Mouse (Mus musculus) kidney, postnatal 25 days (tissue): ENCODE measurements at regions not wholly inside any gene's neighbourhood (a gene's known extent, or its start where the extent isn't known, plus 50 kb on each side); places are given as distances from the start of the nearest gene placed in this dataset.
A peak's percentile ranks its signal among the peaks of the same experiment; 100 is the strongest.

Experiments used
- DNase-seq, 2 experiments: peaks; one replicate each; pipeline ENCODE4 v3.0.0; 2021; ENCODE audit warnings: mixed read lengths in 2 of 2

DNA sequence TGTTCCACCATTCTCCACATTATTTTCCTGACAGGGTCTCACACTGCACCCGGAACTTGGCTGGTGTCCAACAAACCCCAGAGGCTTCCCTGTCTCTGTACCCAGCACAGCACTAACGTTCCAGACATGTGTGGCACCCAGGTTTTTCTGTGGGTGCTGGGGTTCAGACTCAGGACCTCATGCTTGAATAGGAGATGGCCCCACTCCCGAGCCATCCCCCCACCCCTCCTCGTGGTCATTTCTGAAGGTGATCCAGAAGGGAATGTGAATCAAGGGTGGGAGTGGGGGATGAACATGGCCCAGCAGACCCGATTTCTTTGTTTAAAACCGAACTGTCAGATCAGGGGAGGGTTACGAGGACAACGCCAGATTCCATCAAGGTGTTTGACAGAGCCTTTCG lies 245.6 kb downstream of the Tbc1d1 start:
- no peak for DNase-seq

DNA sequence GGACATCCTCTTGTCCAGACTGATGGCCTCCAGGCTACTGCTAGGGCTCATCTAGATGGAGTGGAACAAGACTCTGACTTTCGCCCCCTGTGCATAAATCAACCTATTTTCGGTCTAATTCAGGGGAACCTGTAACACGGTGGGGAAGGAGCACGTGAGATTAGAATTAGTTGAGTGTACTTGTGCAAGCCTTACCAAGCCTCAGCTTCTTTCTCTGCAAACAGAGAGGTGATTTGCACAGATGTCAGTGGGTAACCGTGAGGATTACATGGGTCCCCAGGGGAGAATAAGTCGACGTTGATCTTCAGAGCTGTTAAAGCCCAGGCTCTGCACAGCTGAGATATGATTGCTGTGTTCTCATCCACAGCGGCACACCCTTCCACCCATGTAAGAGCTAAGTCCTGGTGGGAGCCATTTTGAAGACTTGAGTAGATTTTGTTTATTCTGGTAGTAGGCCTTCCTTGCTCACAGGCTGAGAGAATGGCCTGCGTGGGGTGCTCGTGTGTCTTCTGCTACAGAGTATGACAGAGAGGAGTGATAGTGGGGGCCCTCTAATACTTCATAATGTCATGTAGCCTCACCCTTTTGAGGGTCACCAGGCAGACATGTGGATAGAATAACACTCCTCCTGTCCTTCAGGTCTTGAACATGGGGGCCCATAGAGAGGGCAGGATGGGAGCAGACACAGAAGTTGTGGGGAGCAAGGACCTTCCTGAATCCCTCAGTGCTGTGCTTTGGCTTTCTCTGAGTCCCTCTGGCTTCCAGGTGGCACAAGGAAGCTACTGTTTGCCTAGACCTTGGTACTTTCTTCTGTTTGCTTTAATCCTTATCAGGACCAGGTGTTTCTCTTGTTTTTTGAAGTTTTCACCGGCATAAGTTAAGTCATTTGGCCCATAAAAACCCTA lies 247.2 kb downstream of the Tbc1d1 start:
- DNase-seq: no peak

DNA sequence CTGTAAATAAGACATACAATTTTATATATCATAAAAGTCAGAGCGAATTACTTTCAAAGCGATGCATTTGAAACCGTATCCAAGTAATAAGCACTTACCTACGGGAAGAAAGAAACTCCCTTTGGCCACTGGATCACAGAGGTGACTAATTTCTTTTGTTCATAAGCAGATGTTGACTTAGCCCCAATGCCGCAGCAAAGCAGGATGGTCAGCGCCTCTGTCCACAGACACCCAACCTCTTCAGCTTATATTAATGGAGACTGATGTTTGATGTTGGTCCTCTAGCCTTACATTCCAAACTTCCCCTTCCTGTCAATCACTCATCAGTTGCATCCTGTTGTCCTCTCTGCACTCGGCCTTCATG lies 247.9 kb downstream of the Tbc1d1 start:
- no peak for DNase-seq

DNA sequence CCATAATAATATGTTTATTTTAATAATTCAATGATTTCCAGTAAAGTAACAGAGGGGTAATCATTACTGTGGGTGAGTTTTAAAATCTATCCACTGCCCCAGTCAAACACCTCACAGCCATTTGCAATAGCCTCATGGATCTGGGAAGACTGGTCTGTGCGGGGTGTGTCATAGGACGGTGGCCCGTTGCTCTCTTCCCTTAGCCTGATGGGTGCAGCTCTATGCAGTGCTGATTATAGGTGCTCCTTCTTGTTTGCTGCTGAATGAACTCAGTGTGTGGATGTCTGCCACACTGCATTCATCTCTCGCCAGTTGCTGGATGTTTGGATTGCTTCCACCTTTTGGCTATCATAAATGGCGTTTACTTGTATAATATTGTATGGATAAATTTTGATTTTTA lies 248.4 kb downstream of the Tbc1d1 start:
- DNase-seq: no peak

DNA sequence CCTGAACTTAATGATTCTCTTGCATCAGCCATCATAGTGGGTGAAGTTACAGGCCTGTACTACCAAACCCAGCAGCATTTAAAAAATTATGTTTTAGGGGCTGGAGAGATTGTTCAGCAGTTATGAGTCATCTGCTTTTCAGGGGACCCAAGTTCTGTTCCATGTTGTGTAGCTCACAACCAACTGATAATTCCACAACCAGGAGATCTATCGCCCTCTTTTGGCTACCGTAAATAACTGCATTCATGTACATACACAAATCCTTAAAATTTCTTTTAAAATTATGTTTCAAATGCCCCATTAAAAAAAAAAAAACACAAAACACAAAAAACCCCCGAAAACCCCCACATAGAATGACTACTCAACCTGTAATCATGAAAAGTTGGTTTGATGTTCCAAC lies 252.8 kb downstream of the Tbc1d1 start:
- no peak for DNase-seq

DNA sequence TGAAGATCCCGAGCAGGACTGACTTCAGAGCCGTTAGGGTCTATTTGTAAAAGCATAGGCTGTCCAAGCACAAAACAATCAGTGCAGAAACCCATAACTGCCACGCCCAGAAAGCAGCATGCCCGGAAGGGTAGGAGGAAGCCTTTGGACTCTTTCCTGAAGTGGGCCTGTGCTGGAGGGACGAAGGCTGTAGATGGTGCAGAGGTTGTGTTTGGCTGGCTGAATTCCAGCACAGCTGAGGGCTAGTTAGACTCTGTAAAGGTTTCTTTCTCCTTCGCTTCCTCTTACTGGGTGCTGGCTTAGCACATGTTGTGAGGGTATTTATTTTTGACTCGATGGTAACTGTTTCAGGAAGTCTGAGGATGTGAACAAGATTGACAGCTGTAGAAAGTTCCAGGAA lies 254.5 kb downstream of the Tbc1d1 start:
- peak; percentile 59 to 69 for DNase-seq

DNA sequence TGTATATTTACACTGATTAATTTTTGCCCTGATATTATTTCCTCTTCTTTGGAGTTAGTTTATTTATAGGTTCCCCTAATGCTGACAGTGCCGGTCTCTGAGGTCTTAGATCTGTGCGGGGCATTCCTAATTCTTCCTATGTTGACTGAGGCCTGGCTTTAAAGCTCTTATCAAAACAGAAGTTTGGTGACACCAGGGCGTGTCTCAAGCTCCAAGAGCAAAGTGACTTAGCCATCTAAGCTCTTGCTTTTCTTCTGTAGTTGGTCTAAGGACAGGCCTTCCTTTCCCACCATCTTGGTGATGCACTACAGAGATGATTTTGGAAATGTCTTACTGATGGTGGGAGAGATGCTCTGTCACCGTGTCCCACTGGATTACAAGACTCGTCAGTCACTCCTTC lies 258.4 kb downstream of the Tbc1d1 start:
- no peak for DNase-seq

DNA sequence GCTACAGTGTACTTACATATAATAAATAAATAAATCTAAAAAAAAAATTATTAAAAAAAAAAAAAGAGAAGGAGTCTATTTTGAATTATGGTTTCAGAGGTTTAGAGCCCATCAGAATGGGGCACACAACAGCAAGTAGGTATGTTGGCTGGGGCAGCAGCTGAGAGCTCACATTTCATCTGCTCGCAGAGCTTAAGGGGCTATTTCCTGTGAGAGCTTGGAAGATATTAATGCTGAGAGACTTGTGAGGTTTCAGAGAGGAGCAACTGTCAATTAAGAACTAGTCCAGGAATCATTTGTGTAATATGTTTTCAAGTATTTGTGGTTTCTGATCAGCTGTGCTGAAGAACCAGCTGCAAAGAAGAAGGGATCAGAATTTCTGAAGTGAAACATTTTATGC lies 263.3 kb downstream of the Tbc1d1 start:
- no peak for DNase-seq

DNA sequence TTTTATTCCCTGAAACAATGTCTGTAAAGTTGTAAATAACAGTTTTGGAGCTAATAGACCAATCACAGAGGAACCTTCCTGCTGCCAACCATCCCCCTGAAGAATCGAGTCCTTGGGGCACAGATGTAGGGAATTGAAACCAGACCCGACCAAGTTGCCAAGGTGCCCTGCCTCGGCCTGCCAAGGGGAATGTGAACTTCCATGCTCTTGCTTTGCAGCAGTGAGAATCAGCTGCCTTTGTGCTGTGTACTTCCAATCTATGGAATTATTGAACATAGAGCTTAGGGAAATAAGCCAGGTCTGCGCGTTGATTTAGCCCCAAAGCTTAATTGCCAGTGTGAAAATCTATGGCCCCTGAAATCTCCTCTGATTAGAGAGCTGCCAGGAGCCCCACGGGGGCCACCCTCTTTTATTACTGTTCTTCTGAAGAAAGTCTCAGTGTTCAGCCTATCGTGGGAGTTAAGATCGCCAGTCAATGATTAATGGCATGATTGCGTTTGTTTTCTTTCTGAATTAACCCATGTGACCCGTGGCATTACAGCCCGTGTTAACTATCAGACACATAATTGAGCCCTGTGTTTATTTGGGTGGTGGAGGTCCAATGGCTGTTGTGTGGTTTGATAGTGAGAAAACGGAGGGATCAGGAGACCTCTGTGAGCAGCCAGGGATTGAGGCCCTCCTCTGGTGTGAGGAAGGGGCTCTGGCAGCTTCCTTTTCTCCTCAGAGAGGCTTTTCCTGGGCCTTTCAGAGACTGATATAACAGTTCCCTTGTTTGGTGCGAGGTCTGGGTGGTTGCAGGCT lies 266.9 kb downstream of the Tbc1d1 start:
- DNase-seq: peak; percentile 27 to 57

DNA sequence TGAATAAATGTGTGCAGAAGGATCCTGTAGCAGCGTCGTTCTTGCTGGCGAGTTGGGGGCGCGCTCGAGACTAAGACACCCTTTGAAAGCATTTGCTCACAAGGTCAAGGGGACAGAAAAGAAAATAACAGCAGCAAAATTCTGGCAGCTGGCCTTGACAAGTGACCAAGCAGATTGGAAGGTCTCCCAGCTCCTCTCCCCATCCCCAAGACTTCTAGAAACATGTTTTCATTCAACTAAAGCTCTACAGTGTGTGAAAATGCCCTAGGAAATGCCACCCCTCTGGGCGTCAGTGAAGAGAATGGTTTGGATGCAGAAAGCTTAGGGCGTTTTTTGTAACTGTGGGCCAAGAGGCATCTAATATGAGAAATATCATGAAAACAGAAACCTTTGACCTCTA lies 272.7 kb downstream of the Tbc1d1 start:
- peak in 1 of 2 experiments; percentile 13 for DNase-seq

DNA sequence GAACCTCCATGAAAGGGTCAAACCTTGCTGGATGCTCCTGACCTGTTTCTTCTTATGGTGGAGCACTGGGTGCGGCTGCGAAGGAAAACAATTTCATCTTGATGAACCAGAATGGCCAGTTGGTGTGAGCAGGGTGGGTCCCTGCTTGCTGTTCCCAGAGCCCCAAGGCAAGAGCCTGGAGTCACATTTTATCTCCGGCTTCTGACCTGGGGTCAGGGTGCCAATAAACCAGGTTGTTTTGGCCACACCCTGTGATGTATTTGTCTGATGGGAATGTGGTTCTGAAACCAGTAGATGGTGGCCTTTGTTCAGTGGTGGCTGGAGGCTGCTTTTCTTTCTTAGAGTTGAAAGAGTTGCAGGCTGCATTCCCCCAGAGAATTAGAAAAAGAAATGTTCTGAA lies 274.4 kb downstream of the Tbc1d1 start:
- DNase-seq: no peak

DNA sequence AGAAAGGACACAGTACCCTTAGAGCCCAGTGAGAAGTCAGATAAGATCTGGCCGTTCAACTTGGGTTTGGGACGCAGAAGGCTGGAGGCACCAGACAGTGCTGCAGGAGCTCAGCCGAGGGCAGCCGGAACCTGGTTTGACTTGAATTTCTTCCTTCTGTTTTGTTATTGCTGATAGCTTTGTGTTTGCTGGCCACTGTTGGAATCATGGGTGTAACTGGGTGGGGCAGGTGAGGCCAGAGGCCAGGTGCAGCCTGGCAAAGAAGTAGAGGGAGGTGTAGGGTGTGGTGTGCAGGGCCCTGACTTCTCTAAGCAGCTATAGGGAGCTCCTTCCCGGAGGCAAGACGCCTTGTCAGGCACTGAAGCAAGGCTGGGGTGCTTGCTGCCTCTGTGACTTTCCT lies 275.5 kb downstream of the Tbc1d1 start:
- DNase-seq: peak in 1 of 2 experiments; percentile 45

DNA sequence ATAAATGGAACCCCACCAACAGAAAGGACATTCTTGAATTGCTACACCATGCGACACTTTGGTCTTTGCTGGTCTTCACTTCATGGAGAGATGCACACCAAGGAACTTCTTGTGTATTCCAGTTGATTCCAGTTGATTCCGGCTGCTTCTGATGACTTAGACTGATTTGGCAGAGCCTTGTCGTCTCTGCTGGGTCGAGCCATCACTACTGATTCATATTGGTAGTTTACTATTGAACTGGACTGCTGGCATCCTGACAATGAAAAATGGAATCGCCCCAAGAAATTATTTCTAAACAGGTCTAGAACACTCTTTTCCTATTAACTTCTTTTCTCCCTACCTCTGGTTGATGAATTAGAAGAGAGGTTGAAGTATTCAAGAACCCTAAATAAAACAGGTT lies 277.7 kb downstream of the Tbc1d1 start:
- no peak for DNase-seq

DNA sequence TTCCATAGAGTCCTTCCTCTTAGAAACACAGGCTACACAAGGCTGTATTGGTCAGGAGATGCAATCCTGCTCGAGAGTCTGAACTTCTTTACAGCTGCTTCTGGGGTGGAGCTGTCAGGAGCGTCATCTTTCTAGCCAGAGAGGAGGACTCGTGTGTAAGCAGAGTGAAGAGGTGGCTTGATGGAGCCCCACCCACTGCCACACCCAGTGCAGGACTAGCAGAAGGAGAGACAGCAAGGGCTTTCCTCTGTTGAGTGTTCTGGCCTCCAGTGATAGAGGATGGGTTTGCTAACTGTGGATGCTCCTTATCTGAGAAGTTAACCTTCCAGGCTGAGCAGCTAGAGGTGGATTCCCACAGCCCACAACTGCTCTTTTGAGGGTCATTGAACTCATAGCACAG lies 279.4 kb downstream of the Tbc1d1 start:
- DNase-seq: no peak

DNA sequence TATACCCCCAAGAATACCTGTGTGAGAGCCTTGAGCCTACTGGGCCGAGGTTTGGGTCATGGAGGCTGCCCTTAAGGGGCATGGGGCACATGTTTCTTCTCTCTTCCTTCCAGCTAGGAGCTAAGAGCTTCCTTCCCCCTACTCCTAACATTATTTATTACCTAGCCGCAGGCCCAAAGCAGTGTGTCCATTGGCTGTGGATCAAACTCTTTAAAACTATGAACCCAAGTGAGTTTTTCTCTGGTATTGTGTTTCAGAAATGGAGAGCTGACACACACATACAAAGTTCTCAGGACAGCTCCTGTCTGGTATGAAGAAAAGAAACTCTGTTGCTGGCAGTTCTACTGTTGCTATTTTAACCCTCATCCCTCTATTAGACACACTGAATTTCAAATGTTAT lies 279.9 kb downstream of the Tbc1d1 start:
- no peak for DNase-seq

DNA sequence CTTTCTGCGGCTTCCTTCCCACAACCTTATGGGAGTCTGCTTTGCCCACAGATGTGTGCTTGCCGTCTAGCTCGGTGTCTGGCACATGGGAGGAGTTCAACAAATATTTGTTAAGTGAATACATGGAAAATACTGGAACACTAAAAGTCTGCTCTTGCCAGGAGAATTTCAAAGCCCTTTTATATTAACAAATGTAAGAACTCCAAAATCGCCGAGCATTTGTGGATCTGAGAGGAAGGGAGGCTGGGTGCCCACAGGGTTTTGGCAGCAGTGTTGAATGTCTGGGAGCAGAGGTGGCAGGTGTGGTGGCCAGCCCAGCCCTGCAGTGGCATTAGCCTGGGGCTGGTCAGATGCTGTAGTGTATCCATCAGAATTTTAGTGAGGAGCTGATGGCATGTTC lies 281.6 kb downstream of the Tbc1d1 start:
- DNase-seq: no peak

DNA sequence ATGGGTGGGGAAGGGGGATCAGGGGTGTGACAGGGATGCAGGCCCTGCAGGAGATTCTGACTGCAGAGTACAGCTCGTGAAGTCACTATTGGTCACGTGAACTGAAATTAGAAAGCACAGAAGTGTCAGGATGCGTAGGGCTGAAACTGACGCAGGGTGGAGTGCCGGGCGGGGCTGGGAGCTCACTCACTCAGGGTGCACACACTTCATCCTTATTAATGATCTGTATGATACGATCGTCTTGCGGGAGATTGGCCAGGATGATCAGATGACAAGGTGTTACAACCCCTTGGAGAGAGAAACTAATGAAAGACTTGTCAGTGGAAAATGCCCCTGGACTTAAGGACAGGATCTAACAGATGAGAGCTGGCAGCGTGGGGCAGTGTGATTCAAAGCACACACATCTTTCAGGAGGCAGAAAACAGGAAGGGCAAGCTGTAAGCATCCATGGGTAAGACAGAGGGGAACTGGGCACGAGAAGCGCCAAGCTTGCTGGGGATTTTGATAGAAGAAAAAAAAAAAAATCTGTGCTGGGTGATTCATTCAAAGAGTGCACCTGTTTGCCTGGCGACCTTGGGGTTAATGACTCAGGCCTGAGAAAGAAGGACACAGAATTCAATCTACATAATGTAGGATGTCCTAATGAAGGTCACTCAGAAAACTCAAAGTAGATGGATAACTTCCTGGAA lies 282.5 kb downstream of the Tbc1d1 start:
- no peak for DNase-seq

DNA sequence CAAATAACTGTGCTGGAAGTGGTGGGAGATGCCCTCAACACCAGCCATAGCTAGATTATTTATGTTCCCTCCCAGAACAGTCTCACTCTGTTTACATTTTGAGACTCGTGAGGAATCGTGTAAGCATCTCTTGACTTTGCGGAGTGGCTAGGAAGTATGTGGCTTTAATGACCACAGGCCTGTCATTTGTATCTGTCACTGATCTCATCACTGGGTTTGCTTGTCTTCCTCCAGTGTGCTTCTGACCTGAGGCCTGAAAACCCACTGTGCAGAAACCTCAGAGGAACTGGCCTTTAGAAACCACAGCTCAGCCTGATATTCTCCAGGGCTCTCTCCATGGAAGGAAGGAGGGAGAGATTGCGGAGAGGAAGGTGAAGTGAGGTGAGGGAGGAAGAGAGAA lies 291.7 kb downstream of the Tbc1d1 start:
- no peak for DNase-seq

DNA sequence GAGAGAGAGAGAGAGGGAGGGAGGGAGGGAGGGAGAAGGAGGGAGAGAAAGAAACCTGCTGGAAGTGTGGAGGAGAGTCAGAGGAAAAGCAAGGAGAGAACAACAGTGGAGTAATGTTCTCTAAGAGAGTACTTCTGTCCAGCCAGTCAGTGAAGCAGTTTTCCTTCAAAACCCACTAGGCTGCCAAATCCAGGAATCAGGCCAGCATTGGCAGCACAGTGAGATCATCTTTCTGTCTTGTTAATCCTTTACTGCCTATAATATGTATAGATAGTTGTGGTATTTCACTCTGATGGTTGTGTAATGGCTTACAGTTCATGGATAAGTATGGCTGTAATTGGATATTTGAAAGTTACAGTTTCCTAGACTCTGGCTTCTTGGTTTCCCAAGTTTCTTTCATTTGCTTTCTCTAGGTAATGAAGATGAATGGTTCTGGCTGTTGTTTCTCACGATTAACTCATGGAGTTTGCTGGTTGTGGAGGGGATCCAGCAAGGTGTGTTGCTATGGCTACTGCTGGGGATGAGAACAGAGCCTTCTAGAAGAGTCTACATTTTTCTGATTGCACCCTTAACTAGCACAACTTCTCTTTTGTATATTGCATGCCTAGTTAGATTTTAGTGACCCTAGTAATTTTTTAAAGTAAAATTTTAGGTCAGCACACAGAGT lies 296.7 kb downstream of the Tbc1d1 start:
- no peak for DNase-seq

DNA sequence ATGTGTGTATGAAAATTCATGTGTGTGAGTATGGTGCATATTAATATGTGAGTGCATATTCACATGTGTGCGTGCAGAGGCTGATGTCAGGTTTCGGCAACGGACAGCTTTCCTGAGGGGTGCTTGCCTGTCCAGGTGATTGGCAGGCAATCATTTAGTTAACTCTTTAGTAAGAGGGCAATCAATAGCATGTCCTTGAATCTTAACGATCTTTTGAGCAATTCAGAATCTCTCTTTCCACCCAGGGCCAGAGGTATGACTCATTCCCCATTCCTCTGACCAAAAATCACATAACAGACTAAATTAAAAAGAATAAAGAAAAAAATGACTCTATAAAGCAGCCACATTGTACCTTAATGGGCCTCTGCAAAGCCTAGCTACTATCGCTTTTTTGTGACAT lies 303.7 kb downstream of the Tbc1d1 start:
- DNase-seq: no peak

DNA sequence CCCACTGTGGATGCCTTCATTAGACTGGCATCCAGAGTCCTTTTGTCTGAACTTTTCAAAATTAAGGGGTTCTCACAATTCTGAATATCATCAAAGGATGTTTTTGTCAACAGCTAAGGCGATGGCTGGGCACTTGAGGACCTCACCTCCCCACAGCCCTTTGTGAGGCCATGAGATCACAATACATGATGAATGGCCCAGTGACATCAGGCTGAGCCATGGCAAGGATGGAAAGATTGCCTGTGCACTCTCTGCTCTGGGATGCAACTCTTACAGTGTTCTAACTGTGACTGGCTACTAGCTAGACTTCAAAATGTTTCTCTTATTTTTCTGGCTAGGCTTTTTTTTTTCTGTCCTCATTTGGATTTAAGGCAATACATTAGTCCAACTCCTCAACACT lies 304.8 kb downstream of the Tbc1d1 start:
- no peak for DNase-seq

DNA sequence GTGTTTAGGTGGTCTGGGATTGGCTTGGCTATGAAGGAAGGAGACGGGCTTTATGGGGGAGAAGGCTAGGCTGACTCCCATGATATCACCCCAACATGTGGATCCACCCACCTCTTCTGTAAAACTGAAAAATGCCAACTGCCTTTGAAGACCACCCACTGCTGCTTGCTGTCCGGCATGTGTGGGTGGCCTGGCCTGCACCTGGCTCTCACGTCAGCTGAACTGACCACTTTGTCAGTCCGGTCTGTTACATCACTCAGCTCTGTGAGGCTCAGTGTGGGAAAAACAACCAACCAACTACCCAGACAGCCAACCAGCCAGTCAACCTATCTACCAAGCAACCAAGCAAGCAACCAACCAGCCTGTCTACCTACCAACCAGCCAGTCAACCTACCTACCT lies 305.5 kb downstream of the Tbc1d1 start:
- DNase-seq: no peak

DNA sequence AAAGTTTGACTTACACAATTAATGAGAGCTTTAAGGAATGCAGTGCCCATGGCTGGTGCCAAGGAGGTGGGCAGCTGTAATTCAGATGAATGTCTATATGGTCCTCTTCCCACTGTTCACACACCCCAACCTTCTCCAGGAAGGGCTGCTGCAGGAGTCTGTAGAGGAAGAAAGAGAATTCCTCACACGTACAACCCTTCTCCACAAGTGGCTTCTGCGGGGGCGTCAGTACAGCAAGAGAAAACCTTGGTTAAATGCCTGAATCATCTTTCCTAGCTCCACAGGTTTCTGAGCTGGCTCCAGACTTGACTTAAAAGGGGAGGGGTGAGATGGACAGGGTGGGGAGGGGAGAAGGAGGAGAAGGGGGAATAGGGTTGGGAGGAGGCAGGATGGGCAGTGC lies 306.3 kb downstream of the Tbc1d1 start:
- no peak for DNase-seq
